ENCODE assay signal across 8 mouse cellular contexts in the genomic region with DNA sequence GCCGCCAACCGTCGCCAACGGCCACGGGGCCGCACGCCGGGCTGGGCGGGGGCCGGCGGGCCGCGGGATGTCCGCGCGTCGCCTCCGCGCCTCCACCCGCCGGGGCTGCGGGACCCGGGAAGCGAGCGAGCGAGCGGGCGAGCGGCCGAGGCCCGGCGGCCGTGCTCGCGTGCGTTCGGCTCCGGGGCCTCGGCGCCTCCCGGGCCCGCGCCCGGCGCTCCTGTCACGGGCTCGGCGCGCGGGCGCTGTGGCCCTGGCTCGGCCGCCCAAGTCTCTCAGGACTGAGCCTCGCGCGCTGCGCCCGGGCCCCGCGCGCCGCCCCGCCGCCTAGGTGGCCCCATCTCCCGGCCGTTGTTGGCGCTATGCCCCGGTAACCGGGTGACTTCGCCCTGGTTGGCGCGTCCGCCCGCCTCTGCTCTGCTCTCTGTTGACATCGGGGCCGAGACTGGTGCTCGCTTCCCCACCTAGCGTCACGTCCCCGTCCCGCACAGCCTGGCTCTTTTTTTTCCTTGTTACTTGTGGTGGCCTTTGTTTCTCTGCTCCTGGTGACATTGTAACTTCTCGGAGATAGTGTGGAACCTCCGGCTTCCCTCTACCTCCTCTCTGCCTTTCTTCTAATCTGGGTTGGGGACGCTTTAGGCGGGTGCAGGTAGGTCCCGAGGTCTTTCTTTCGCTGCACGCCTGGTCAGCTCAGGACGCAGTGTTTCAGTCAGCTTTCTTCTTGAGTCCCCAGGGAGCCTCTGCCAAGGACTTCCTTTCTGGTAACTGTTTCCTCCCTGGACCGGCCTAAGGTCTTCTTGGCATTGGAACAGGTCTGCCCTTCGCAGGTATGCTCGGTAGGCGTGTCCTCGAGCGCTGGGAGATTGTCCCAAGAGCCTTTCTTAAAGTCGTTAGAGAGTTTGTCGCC. TPM values are rescaled to one million over a fixed set of nuclear protein-coding genes. Genes with fewer than 3 reads are reported as not detected.
A peak's percentile ranks its signal among the peaks of the same experiment; 100 is the strongest.
DNase-seq lines count a peak whose midpoint lies in the region; ATAC-seq lines count a peak whose summit lies in the region.

No protein-coding gene starts in this region.

- peaks cover 34% of the 10 kb centered on the region for H3K36me3 ChIP-seq in intestine, embryonic 14.5 days (ENCODE audit: control insufficient read depth, insufficient read depth, low read length)
- H3K36me3 ChIP-seq in limb, embryonic 10.5 days = peaks cover 36% of the 10 kb centered on the region
- peaks cover 19% of the 10 kb centered on the region for H3K36me3 ChIP-seq in midbrain, embryonic 12.5 days
- H3K36me3 ChIP-seq in splenic B cell, adult 2 months (ENCODE audit: control insufficient read depth, insufficient read depth, low read length, poor library complexity, severe bottlenecking) = peaks cover 4% of the 10 kb centered on the region; the same call in 1 of the 2 replicates

- H3K4me2 ChIP-seq in intestine, embryonic 14.5 days (ENCODE audit: low read length) = peak overlapping the region; percentile 88
- H3K4me2 ChIP-seq in midbrain, embryonic 12.5 days (replicated peaks) = peak overlapping the region; percentile 94

- peak overlapping the region; percentile 88 for H3K9ac ChIP-seq in intestine, embryonic 14.5 days (ENCODE audit: low read length)
- H3K9ac ChIP-seq in midbrain, embryonic 12.5 days (replicated peaks) = peak overlapping the region; percentile 99

- WGBS in intestine, embryonic 14.5 days = under 1% methylated on average over 83 of the region's 97 CpGs
- 2% methylated on average over 97 of the region's 97 CpGs for WGBS in limb, embryonic 10.5 days
- under 1% methylated on average over 87 of the region's 97 CpGs for WGBS in midbrain, embryonic 12.5 days

- no peaks in the 10 kb centered on the region for H3K9me3 ChIP-seq in intestine, embryonic 14.5 days (ENCODE audit: control insufficient read depth, low read length)
- no peaks in the 10 kb centered on the region for H3K9me3 ChIP-seq in limb, embryonic 10.5 days (replicated peaks)
- no peaks in the 10 kb centered on the region for H3K9me3 ChIP-seq in midbrain, embryonic 12.5 days

- H3K27me3 ChIP-seq in intestine, embryonic 14.5 days (replicated peaks; ENCODE audit: control insufficient read depth, insufficient read depth, low read length) = no peaks in the 10 kb centered on the region
- H3K27me3 ChIP-seq in limb, embryonic 10.5 days (ENCODE audit: low read depth, poor library complexity, severe bottlenecking) = no peaks in the 10 kb centered on the region
- 0 out of 2 replicates have a peak, but pooled peaks cover 4% of the 10 kb centered on the region for H3K27me3 ChIP-seq in midbrain, embryonic 12.5 days
- no peaks in the 10 kb centered on the region for H3K27me3 ChIP-seq in splenic B cell, adult 2 months (ENCODE audit: control insufficient read depth, insufficient read depth, low read length, poor library complexity, severe bottlenecking)

- DNase-seq in embryo, embryonic 10 days (ENCODE audit: low spot score) = peak; percentile 62
- no peak for DNase-seq in embryo, embryonic 9.5 days (ENCODE audit: extremely low spot score)
- DNase-seq in cerebellum, postnatal 25 days = peak; percentile 73 to 83
- DNase-seq in gastrocnemius, postnatal 10 days = peak; percentile 86
- DNase-seq in intestine, embryonic 14.5 days (ENCODE audit: low spot score) = peak; percentile 73
- DNase-seq in limb, embryonic 10.5 days (ENCODE audit: low spot score) = peak; percentile 57
- peak; percentile 69 for DNase-seq in splenic B cell, adult 2 months (ENCODE audit: low read depth, low spot score)

- peak overlapping the region; percentile 47 for H3K4me3 ChIP-seq in intestine, embryonic 14.5 days (ENCODE audit: low read depth, low read length)
- peak overlapping the region; percentile 97 for H3K4me3 ChIP-seq in limb, embryonic 10.5 days
- peak overlapping the region; percentile 91 for H3K4me3 ChIP-seq in midbrain, embryonic 12.5 days

- H3K27ac ChIP-seq in intestine, embryonic 14.5 days (ENCODE audit: low read depth) = peak overlapping the region; percentile 88
- peak overlapping the region; percentile 92 for H3K27ac ChIP-seq in limb, embryonic 10.5 days
- peak overlapping the region; percentile 92 for H3K27ac ChIP-seq in midbrain, embryonic 12.5 days (replicated peaks)

- 0 out of 2 replicates have a peak, but pooled peaks have one; percentile 1 for ATAC-seq in intestine, embryonic 14.5 days (replicated peaks; ENCODE audit: low FRiP score, low TSS enrichment, low read depth)
- peak; percentile 3 for ATAC-seq in midbrain, embryonic 12.5 days (ENCODE audit: low FRiP score, low read depth)

- peaks cover 35% of the 10 kb centered on the region for H3K4me1 ChIP-seq in intestine, embryonic 14.5 days (replicated peaks; ENCODE audit: control insufficient read depth, insufficient read depth, low read length)
- peaks cover 48% of the 10 kb centered on the region for H3K4me1 ChIP-seq in limb, embryonic 10.5 days
- peaks cover 46% of the 10 kb centered on the region for H3K4me1 ChIP-seq in midbrain, embryonic 12.5 days

RNA-seq across cellular contexts. Expression of a gene that starts 1.5 kb away (rescaled TPM):
- 10 to 100 TPM in 1 of 2 experiments, 1 to 10 TPM in 1; 6.0 to 11.1 TPM for total RNA-seq in gastrocnemius, postnatal 10 days (2021)
- polyA plus RNA-seq in intestine, embryonic 14.5 days (2014; fragmentation: Nextera tagmentation; extraction: Ambion mirVana) = 36.6 and 41.1 TPM in 2 replicates
- 55.4 and 60.0 TPM in 2 replicates for polyA plus RNA-seq in limb, embryonic 10.5 days (2016; fragmentation: Nextera tagmentation; extraction: Ambion mirVana)
- 58.8 and 66.6 TPM in 2 replicates for polyA plus RNA-seq in midbrain, embryonic 12.5 days (2016; fragmentation: Nextera tagmentation; extraction: Ambion mirVana)

RNA-seq across cellular contexts. Expression of a gene that starts 6.3 kb away (rescaled TPM):
- total RNA-seq in gastrocnemius, postnatal 10 days (2021) = not detected
- polyA plus RNA-seq in intestine, embryonic 14.5 days (2014; fragmentation: Nextera tagmentation; extraction: Ambion mirVana) = not detected in 2 replicates
- 0.20 TPM in 1 of 2 replicates, not detected in the other for polyA plus RNA-seq in limb, embryonic 10.5 days (2016; fragmentation: Nextera tagmentation; extraction: Ambion mirVana)
- polyA plus RNA-seq in midbrain, embryonic 12.5 days (2016; fragmentation: Nextera tagmentation; extraction: Ambion mirVana) = 0.23 TPM in 1 of 2 replicates, not detected in the other

RNA-seq across cellular contexts. Expression of a gene that starts 43.5 kb away (rescaled TPM):
- 10 to 100 TPM in 1 of 2 experiments, 1 to 10 TPM in 1; 8.1 to 10.7 TPM for total RNA-seq in gastrocnemius, postnatal 10 days (2021)
- 19.8 and 26.4 TPM in 2 replicates for polyA plus RNA-seq in intestine, embryonic 14.5 days (2014; fragmentation: Nextera tagmentation; extraction: Ambion mirVana)
- polyA plus RNA-seq in limb, embryonic 10.5 days (2016; fragmentation: Nextera tagmentation; extraction: Ambion mirVana) = 16.8 and 19.3 TPM in 2 replicates
- 37.6 and 37.9 TPM in 2 replicates for polyA plus RNA-seq in midbrain, embryonic 12.5 days (2016; fragmentation: Nextera tagmentation; extraction: Ambion mirVana)

Comparison
In these comparisons a context has a peak if more than half of its experiments do, and no peak if none do; other contexts are left out.
1. H3K4me3 ChIP-seq: peak in every context shown above with its lines; median percentile 97 in limb, embryonic 10.5 days; 91 in midbrain, embryonic 12.5 days; 47 in intestine, embryonic 14.5 days.